In genomic region chr13:118086306-118086705, GRCm38 (mm10) we compare ENCODE assay signal across 19 mouse cellular contexts.
DNase-seq lines count a peak whose midpoint lies in the region; ATAC-seq and TF ChIP-seq lines count a peak whose summit lies in the region.
"Had no signal": no experiment of that assay in that cellular context is flagged by ENCODE, and none has a peak within 500 bp of the region (broad histone marks: within the 10 kb centered on the region; RNA-seq: fewer than 3 reads in every experiment).

No protein-coding gene starts in this region.

- no peak for TF ChIP-seq POLR2A in myocyte (IDR thresholded peaks at IDR 0.05; ENCODE audit: insufficient read length, low read depth)

- no peak for DNase-seq in heart, postnatal 25 days (ENCODE audit: low spot score)
- DNase-seq in lung, adult 18-20 months: no peak
- DNase-seq in cerebellum, adult 18-20 months: no peak
- DNase-seq: adrenal gland, adult 2 months; adrenal gland, postnatal 10 days; adrenal gland, postnatal 25 days; cerebellum, adult 11 months; cerebellum, adult 2 months; cerebellum, adult 9-10 months; cerebellum, postnatal 10 days; cerebellum, postnatal 25 days; forebrain, postnatal 0 days had no signal

- intact Hi-C loops in heart, postnatal 25 days (cut with DNase I): no loop called here

- peaks cover 10% of the 10 kb centered on the region for H3K4me1 ChIP-seq in heart, embryonic 13.5 days
- no peaks in the 10 kb centered on the region for H3K4me1 ChIP-seq in lung, embryonic 16.5 days (replicated peaks; ENCODE audit: control insufficient read depth, insufficient read depth, low read length)
- H3K4me1 ChIP-seq: embryonic facial prominence, embryonic 10.5 days; embryonic facial prominence, embryonic 12.5 days; forebrain, embryonic 13.5 days; forebrain, embryonic 15.5 days had no signal

- 11% methylated on average over 5 of the region's 5 CpGs for WGBS in heart, embryonic 13.5 days
- 13% methylated on average over 5 of the region's 5 CpGs for WGBS in lung, embryonic 16.5 days

- no peak overlapping the region for H3K9ac ChIP-seq in heart, embryonic 13.5 days
- H3K9ac ChIP-seq in lung, embryonic 16.5 days (ENCODE audit: low read length): no peak overlapping the region
- H3K9ac ChIP-seq: embryonic facial prominence, embryonic 12.5 days; forebrain, embryonic 13.5 days; forebrain, embryonic 15.5 days; forebrain, postnatal 0 days had no signal

- H3K9me3 ChIP-seq in heart, embryonic 13.5 days: no peaks in the 10 kb centered on the region
- H3K9me3 ChIP-seq in lung, embryonic 16.5 days (ENCODE audit: control insufficient read depth, low read length): no peaks in the 10 kb centered on the region
- H3K9me3 ChIP-seq: embryonic facial prominence, embryonic 10.5 days; embryonic facial prominence, embryonic 12.5 days; forebrain, embryonic 13.5 days; forebrain, embryonic 15.5 days had no signal

- H3K36me3 ChIP-seq in heart, embryonic 13.5 days: no peaks in the 10 kb centered on the region
- no peaks in the 10 kb centered on the region for H3K36me3 ChIP-seq in lung, embryonic 16.5 days (ENCODE audit: control insufficient read depth, insufficient read depth, low read length)
- H3K36me3 ChIP-seq in myocyte (ENCODE audit: control insufficient read depth, insufficient read depth): no peaks in the 10 kb centered on the region
- H3K36me3 ChIP-seq: embryonic facial prominence, embryonic 10.5 days; embryonic facial prominence, embryonic 12.5 days; forebrain, embryonic 15.5 days had no signal

- H3ac ChIP-seq in myocyte (ENCODE audit: control insufficient read depth, insufficient read length): no peak overlapping the region

- H3K79me2 ChIP-seq in myocyte (ENCODE audit: control insufficient read depth, insufficient read depth): no peaks in the 10 kb centered on the region

- H3K27ac ChIP-seq in heart, embryonic 13.5 days (replicated peaks): no peak overlapping the region
- H3K27ac ChIP-seq in lung, embryonic 16.5 days (ENCODE audit: low read length): no peak overlapping the region
- H3K27ac ChIP-seq: embryonic facial prominence, embryonic 10.5 days; embryonic facial prominence, embryonic 12.5 days; forebrain, embryonic 13.5 days; forebrain, embryonic 15.5 days had no signal

- no peak for ATAC-seq in heart, embryonic 13.5 days (ENCODE audit: extremely low read depth, insufficient number of reproducible peaks, low FRiP score, low TSS enrichment)
- ATAC-seq in lung, embryonic 16.5 days (ENCODE audit: low read depth): peak; percentile 56; the same call in 1 of the 2 replicates
- ATAC-seq: forebrain, embryonic 13.5 days; forebrain, embryonic 15.5 days; forebrain, postnatal 0 days had no signal

- no peaks in the 10 kb centered on the region for H3K27me3 ChIP-seq in heart, embryonic 13.5 days (replicated peaks)
- H3K27me3 ChIP-seq in lung, embryonic 16.5 days (ENCODE audit: control insufficient read depth, insufficient read depth, low read depth, low read length): no peaks in the 10 kb centered on the region
- no peaks in the 10 kb centered on the region for H3K27me3 ChIP-seq in myocyte (ENCODE audit: control insufficient read depth, insufficient read depth, insufficient read length)
- H3K27me3 ChIP-seq: embryonic facial prominence, embryonic 12.5 days; forebrain, embryonic 13.5 days; forebrain, embryonic 15.5 days had no signal

- H3K4me3 ChIP-seq in heart, embryonic 13.5 days: no peak overlapping the region
- no peak overlapping the region for H3K4me3 ChIP-seq in lung, embryonic 16.5 days (ENCODE audit: low read length)
- no peak overlapping the region for H3K4me3 ChIP-seq in myocyte
- H3K4me3 ChIP-seq: embryonic facial prominence, embryonic 10.5 days; embryonic facial prominence, embryonic 12.5 days; forebrain, embryonic 13.5 days; forebrain, embryonic 15.5 days had no signal

- 0 out of 2 replicates have a peak overlapping the region, but pooled peaks have one; percentile 22 for H3K4me2 ChIP-seq in heart, embryonic 13.5 days
- H3K4me2 ChIP-seq in lung, embryonic 16.5 days (ENCODE audit: low read depth, low read length): no peak overlapping the region
- peak overlapping the region; percentile 36 for H3K4me2 ChIP-seq in myocyte (ENCODE audit: low read depth)
- H3K4me2 ChIP-seq: embryonic facial prominence, embryonic 12.5 days; forebrain, embryonic 13.5 days; forebrain, embryonic 15.5 days had no signal

TF ChIP-seq in myocyte, 11 proteins besides CTCF, POLR2A, EP300 and RAD21:
- TF ChIP-seq MAX (IDR thresholded peaks at IDR 0.05; ENCODE audit: low read depth) (no peak), TCF12 (IDR thresholded peaks at IDR 0.05; ENCODE audit: insufficient read depth, poor library complexity, severe bottlenecking) (no peak), E2F4 (IDR thresholded peaks at IDR 0.05; ENCODE audit: insufficient read depth) (no peak), SRF (IDR thresholded peaks at IDR 0.05; ENCODE audit: control insufficient read depth, insufficient read length, low read depth) (no peak), POLR2AphosphoS2 (IDR thresholded peaks at IDR 0.05; ENCODE audit: insufficient read length, low read depth) (no peak), REST (IDR thresholded peaks at IDR 0.05; ENCODE audit: insufficient read depth, insufficient read length) (no peak), CEBPB (IDR thresholded peaks at IDR 0.05; ENCODE audit: insufficient read depth, poor library complexity, severe bottlenecking) (no peak), MYOG (IDR thresholded peaks at IDR 0.05; ENCODE audit: control insufficient read depth in 1 of 3, insufficient read depth in 1 of 3, insufficient read length in 2 of 3, low read depth in 2 of 3) (no peak), MYOD1 (IDR thresholded peaks at IDR 0.05; ENCODE audit: control insufficient read depth in 1 of 3, insufficient read length in 2 of 3, low read depth in 2 of 3) (no peak), TCF3 (IDR thresholded peaks at IDR 0.05; ENCODE audit: insufficient read length, low read depth) (no peak), USF1 (IDR thresholded peaks at IDR 0.05; ENCODE audit: low read depth) (no peak)
